Mouse (Mus musculus) induced T-regulatory cell, adult 2 months (primary cell): ENCODE measurements around the gene Rnf169.

Source experiments
- DNase-seq: peaks from one replicate; pipeline ENCODE4 v3.0.0-alpha.2; 2012; ENCODE audit warnings: low read depth

Rnf169 gene

DNA sequence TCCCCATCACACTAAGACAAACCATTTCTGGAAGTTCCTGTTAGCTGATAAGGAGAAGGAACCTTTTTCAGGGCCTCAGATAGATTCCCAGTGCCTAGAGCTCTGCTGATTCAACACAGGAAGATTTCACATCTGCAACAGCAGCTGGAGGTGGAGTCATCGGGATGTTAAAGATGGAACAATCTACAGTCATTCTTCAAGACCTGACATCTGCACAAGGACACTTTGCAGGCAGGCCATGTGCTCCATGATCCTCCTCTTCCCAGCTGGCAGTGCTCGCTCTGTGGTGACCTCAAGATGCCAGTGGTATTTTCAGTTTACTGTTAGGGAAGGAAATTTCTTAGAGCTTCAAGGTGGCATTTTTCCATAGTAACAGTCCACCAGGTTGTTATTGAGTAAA is 87.9 kb downstream of the Rnf169 start:
- DNase-seq = no peak

DNA sequence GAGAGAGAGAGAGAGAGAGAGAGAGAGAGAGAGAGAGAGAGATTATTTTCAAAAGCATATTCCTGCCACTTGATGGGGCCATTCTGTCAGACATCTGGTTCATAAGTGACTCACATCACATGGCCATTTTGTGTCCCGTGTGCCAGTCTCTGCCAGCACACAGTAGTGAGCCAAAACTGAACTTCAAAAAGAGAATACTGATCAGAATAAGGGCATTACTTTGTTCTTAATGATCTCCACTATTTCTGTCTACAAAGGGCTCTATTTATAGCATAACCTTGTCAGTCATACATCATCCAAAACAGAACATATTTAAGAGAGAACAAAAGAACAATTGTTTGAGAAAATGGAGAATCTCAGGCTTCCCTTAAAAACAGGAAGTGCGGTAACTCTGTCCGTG is 88.8 kb downstream of the Rnf169 start:
- peak; percentile 18 for DNase-seq

- DNase-seq = no peak
Observed at GRCm38 (mm10) chr7:99890168-99890755, 90.0 kb downstream of the Rnf169 start.

- peak; percentile 70 for DNase-seq
Observed at GRCm38 (mm10) chr7:99889175-99889880, 90.9 kb downstream of the Rnf169 start.

GRCm38 (mm10) chr7:99887743-99888142 is 92.5 kb downstream of the Rnf169 start:
- no peak for DNase-seq

- no peak for DNase-seq
Observed at GRCm38 (mm10) chr7:99887230-99887735, 93.0 kb downstream of the Rnf169 start.

DNA sequence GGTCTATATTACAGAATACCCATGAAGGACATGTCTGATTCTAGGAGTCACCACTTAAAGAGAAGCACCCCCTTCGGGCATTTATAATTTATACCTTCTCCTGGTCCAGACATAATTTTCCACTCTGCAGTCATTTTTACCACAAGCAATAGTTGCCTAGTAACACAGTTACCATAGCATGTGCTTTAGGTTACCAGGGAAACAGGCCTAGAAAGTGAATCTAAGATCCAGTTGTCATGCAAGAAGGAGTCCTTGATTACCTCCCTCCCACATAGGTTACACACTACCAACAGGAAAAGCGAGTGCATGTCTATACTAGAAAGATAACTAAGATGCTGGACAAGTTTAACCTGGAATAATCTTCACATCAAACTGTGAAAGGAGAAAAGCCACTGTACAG is 102.0 kb downstream of the Rnf169 start:
- DNase-seq = no peak

DNA sequence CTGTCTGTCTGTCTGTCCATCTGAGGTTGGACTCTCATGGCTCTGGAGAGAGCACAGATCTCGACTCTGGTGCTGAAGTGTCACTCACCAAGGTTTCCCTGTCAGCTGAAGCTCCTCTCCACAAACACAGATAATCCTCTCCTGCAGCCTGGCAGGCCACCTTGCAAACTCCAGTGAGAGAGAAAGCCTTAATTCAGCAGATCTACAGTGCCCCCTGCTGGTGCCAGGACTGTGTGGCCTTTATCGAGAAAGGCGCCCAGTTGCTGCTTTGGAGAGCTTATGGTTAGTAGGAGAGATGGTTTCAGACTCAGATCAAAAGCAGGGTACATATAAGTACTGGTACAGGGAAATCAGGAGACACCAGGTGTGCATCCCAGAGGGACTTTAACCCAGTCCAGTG is 103.9 kb downstream of the Rnf169 start:
- DNase-seq = peak; percentile 92

GRCm38 (mm10) chr7:99875891-99876290 is 104.4 kb downstream of the Rnf169 start:
- DNase-seq = no peak

- DNase-seq = no peak
Observed at GRCm38 (mm10) chr7:99873965-99874364, 106.3 kb downstream of the Rnf169 start.
